Mouse (Mus musculus) cerebellum, postnatal 4 days (tissue): Measurements from ENCODE around the gene BC049730.

ENCODE experiments used
- DNase-seq, 2 experiments: peaks; one replicate each; pipeline ENCODE4 v3.0.0; 2022; ENCODE audit warnings: low spot score in 2 of 2, mixed read lengths in 1 of 2

The BC049730 gene

DNA sequence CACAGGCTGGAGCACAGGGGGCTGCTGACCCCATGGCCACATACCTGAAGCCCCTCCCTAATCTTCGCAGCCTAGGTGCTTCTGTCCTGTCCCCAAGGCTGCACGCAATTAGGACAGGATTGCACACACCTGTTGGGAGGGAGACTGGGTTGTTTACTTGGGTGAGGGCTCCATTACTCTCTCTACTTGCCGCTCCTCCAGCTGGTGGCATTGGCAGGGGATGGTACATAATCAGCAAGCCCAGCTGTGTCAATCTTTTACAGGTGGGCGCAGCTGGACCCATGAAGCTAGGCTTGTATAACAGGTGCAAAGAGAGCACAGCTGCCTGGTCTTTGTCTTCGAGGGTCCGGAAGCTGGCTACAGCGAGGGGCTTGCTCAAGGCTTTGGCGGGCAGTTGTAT, 53.5 kb downstream of the BC049730 start:
- DNase-seq, result no peak
